Mouse (Mus musculus): ENCODE measurements at regions not wholly inside any gene's neighbourhood (a gene's known extent, or its start where the extent isn't known, plus 50 kb on each side); places are given as distances from the start of the nearest gene placed in this dataset.

DNA sequence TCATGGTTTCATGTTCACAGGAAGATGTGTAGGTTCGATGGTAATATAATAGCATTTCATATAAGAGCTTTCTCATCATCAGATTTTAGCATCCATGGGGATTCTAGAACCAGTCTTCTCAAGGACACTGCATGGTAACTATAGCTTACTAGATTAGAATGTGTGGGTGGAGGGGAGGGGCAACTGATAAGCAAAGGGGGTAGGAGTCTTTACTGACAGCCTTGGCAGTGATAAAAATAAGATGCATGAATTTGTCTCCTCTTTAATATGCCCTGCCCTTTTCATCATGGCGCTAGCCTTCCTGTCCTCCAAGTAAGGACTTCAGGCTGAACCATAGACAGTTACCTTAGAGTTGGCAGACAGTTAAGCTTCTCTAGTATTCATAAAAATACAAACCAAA lies 69.6 kb upstream of the Slc22a23 start:
- WGBS = 95% methylated on average over 2 of the region's 2 CpGs
- ATAC-seq (ENCODE audit: insufficient read depth, low FRiP score, low TSS enrichment) = no peak

DNA sequence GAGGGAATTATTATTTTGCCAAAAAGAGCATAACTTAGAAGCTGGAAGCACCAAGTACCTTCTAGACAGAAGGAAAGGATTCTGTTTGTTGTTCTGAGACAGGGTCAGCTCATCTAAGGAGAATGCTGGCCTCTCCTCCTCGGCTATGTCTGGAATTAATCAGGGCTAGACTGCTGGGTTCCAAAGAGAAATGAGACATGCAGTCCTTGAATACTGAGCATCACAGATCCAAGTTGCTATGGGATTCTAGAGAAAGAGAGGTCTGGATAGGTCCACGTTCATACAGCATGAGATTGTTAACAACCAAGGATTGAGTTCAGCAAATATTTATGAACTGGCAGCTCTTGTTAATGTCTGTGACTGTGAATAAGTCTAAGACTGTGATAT lies 63.7 kb upstream of the Slc22a23 start:
- H3K27me3 ChIP-seq (ENCODE audit: control insufficient read depth, insufficient read depth, low read length) = no peaks in the 10 kb centered on the region
- no peaks in the 10 kb centered on the region for H3K36me3 ChIP-seq (ENCODE audit: control insufficient read depth, insufficient read depth, low read length)
- H3K27ac ChIP-seq (ENCODE audit: low read depth, low read length) = no peak overlapping the region
- H3K4me1 ChIP-seq (ENCODE audit: control insufficient read depth, insufficient read depth, low read length) = no peaks in the 10 kb centered on the region
- no peak overlapping the region for H3K4me3 ChIP-seq (ENCODE audit: low read depth, low read length)
- H3K4me2 ChIP-seq (ENCODE audit: low read depth) = no peak overlapping the region
- DNase-seq (ENCODE audit: low spot score) (no peak), ATAC-seq (ENCODE audit: insufficient read depth, low FRiP score, low TSS enrichment) (no peak)
- WGBS = 33% methylated on average over 2 of the region's 2 CpGs
- no peaks in the 10 kb centered on the region for H3K9me3 ChIP-seq (ENCODE audit: control insufficient read depth, low read length)
- H3K9ac ChIP-seq (ENCODE audit: low read length) = no peak overlapping the region

More for the DNA sequence above, 69.6 kb upstream of the Slc22a23 start:
- Histone ChIP-seq H3K9ac (ENCODE audit: low read length) (no peak overlapping the region), H3K36me3 (ENCODE audit: control insufficient read depth, insufficient read depth, low read length) (no peaks in the 10 kb centered on the region), H3K4me3 (ENCODE audit: low read depth, low read length) (no peak overlapping the region), H3K27ac (ENCODE audit: low read depth, low read length) (no peak overlapping the region), H3K4me1 (ENCODE audit: control insufficient read depth, insufficient read depth, low read length) (no peaks in the 10 kb centered on the region), H3K27me3 (ENCODE audit: control insufficient read depth, insufficient read depth, low read length) (no peaks in the 10 kb centered on the region), H3K4me2 (ENCODE audit: low read depth) (no peak overlapping the region), H3K9me3 (ENCODE audit: control insufficient read depth, low read length) (no peaks in the 10 kb centered on the region)
- no peak for DNase-seq (ENCODE audit: low spot score)

DNA sequence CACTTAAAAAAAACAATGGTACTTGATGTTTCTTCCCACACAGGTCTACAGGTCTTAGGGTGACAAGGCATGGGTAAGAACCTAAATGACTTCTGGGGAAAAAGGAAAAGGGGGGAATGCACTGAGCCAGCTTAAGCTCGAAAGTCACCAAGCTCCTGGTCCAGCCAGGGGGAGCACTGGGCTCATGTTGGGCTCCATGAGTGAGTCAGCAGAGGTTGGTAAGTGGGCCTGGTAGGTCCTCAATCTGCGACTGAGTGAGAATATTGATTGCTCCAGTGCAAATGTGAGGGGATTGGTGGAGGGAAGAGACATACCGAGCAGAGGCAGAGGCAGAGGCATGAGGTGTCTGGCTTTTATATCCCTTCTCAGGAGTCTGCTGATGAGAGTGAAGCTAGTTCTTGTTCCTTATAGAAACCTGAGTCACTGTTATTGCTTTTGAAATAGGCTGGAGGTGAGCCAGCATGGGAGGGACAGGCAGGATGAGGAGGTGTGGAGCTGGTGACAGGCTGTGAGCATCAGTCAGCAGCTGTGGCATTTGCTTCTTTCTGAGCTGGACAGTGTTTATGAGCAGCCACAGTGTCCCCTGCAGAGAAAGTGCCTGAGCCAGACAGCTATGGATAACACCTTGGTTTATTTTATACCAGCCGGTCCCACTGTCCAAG lies 63.2 kb upstream of the Slc22a23 start:
- Histone ChIP-seq H3K27me3 (ENCODE audit: control insufficient read depth, insufficient read depth, low read length) (no peaks in the 10 kb centered on the region), H3K4me3 (ENCODE audit: low read depth, low read length) (no peak overlapping the region), H3K4me2 (ENCODE audit: low read depth) (no peak overlapping the region), H3K9me3 (ENCODE audit: control insufficient read depth, low read length) (no peaks in the 10 kb centered on the region), H3K4me1 (ENCODE audit: control insufficient read depth, insufficient read depth, low read length) (no peaks in the 10 kb centered on the region), H3K27ac (ENCODE audit: low read depth, low read length) (no peak overlapping the region), H3K9ac (ENCODE audit: low read length) (no peak overlapping the region), H3K36me3 (ENCODE audit: control insufficient read depth, insufficient read depth, low read length) (no peaks in the 10 kb centered on the region)
- DNase-seq (ENCODE audit: low spot score) (peak; percentile 14), ATAC-seq (ENCODE audit: insufficient read depth, low FRiP score, low TSS enrichment) (no peak)
- 65% methylated on average over 4 of the region's 4 CpGs for WGBS

DNA sequence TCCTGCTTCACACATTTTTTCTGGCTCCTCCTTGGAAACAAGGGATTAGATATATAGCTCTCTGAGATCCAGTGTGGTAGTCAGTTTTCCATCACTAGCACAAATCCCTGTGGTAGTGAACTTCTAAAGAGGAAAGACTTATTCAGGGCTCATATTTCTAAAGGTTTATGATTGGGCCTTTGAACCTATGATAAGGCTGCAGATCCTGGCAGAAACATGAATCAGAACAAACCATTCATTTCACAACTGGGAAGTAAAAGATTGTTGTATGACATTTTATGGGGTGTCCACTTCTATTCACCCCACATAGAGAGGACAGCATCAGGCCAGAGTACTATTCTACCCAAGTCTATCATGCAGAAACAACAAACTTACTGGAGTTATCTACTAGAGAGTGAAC lies 61.3 kb upstream of the Slc22a23 start:
- DNase-seq (ENCODE audit: low spot score) (no peak), ATAC-seq (ENCODE audit: insufficient read depth, low FRiP score, low TSS enrichment) (no peak)
- Histone ChIP-seq H3K4me2 (ENCODE audit: low read depth) (no peak overlapping the region), H3K4me1 (ENCODE audit: control insufficient read depth, insufficient read depth, low read length) (no peaks in the 10 kb centered on the region), H3K9me3 (ENCODE audit: control insufficient read depth, low read length) (no peaks in the 10 kb centered on the region), H3K4me3 (ENCODE audit: low read depth, low read length) (no peak overlapping the region), H3K27ac (ENCODE audit: low read depth, low read length) (no peak overlapping the region), H3K27me3 (ENCODE audit: control insufficient read depth, insufficient read depth, low read length) (no peaks in the 10 kb centered on the region), H3K9ac (ENCODE audit: low read length) (no peak overlapping the region), H3K36me3 (ENCODE audit: control insufficient read depth, insufficient read depth, low read length) (no peaks in the 10 kb centered on the region)

DNA sequence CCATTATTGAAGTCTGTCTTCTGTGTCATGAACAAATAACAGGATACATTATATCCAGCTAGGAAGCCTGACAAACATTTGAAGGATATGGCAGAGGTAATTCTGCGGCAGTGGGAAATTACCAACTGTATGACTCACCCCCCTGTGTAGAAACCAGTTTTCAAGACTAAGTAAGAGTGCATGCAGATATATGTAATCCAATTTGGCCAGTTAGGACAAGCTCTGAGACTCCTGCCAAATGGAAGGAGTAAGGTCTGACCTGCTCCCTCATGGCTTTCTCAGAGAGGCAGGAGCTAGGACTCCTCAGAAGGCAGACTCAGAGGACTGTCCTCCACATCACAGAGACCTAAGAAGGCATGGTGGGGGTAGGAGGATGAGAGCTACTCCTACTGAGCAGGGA lies 57.6 kb upstream of the Slc22a23 start:
- DNase-seq (ENCODE audit: low spot score) = no peak
- H3K36me3 ChIP-seq (ENCODE audit: control insufficient read depth, insufficient read depth, low read length) = no peaks in the 10 kb centered on the region
- no peak overlapping the region for H3K4me2 ChIP-seq (ENCODE audit: low read depth)
- no peaks in the 10 kb centered on the region for H3K27me3 ChIP-seq (ENCODE audit: control insufficient read depth, insufficient read depth, low read length)
- H3K9ac ChIP-seq (ENCODE audit: low read length) = no peak overlapping the region
- H3K4me1 ChIP-seq (ENCODE audit: control insufficient read depth, insufficient read depth, low read length) = no peaks in the 10 kb centered on the region
- ATAC-seq (ENCODE audit: insufficient read depth, low FRiP score, low TSS enrichment) = no peak
- H3K9me3 ChIP-seq (ENCODE audit: control insufficient read depth, low read length) = no peaks in the 10 kb centered on the region
- no peak overlapping the region for H3K27ac ChIP-seq (ENCODE audit: low read depth, low read length)
- WGBS = 88% methylated on average over 1 of the region's 1 CpGs
- no peak overlapping the region for H3K4me3 ChIP-seq (ENCODE audit: low read depth, low read length)

DNA sequence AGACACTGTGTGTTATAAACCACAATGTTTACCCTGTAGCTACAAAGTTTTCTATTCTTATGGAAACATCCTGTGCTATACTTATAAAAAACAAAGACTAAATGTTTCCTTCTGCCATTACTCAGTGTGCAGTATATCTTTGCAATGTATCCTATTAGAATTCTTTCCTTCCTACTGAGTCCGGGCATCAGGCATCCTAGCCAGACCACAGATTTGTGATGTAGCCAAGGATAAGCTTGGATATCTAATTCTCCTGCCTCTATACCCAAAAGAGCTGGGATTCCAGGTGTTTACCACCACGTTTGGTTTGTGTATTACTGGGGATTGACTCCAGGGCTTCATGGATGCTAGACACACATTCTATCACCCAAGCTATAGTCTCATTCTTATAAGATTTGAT lies 56.0 kb upstream of the Slc22a23 start:
- no peak for ATAC-seq (ENCODE audit: insufficient read depth, low FRiP score, low TSS enrichment)
- no peak overlapping the region for H3K4me3 ChIP-seq (ENCODE audit: low read depth, low read length)
- no peak overlapping the region for H3K9ac ChIP-seq (ENCODE audit: low read length)
- 78% methylated on average over 2 of the region's 2 CpGs for WGBS
- no peak for DNase-seq (ENCODE audit: low spot score)
- H3K9me3 ChIP-seq (ENCODE audit: control insufficient read depth, low read length) = no peaks in the 10 kb centered on the region
- no peaks in the 10 kb centered on the region for H3K4me1 ChIP-seq (ENCODE audit: control insufficient read depth, insufficient read depth, low read length)
- H3K27ac ChIP-seq (ENCODE audit: low read depth, low read length) = no peak overlapping the region
- H3K27me3 ChIP-seq (ENCODE audit: control insufficient read depth, insufficient read depth, low read length) = no peaks in the 10 kb centered on the region
- no peak overlapping the region for H3K4me2 ChIP-seq (ENCODE audit: low read depth)
- H3K36me3 ChIP-seq (ENCODE audit: control insufficient read depth, insufficient read depth, low read length) = no peaks in the 10 kb centered on the region

DNA sequence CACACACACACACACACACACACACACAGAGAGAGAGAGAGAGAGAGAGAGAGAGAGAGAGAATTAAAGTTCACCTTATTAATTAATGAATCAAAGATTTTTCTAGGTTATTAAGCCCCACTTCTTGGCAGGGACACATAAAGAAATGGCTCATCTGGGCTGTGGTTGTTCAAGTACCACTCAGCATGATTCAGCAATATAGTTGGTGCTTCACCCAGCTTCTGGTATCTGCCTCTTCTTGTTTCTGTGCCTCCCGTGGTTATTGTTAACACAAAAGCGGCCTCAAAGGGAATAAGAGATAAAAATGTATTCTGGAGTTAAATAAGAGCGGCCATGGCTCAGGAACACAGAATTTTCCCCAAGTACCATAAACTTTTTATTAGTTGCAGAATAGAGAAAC lies 53.9 kb upstream of the Slc22a23 start:
- ATAC-seq (ENCODE audit: insufficient read depth, low FRiP score, low TSS enrichment) = no peak
- Histone ChIP-seq H3K27ac (ENCODE audit: low read depth, low read length) (no peak overlapping the region), H3K9me3 (ENCODE audit: control insufficient read depth, low read length) (no peaks in the 10 kb centered on the region), H3K4me1 (ENCODE audit: control insufficient read depth, insufficient read depth, low read length) (no peaks in the 10 kb centered on the region), H3K4me2 (ENCODE audit: low read depth) (no peak overlapping the region), H3K4me3 (ENCODE audit: low read depth, low read length) (no peak overlapping the region), H3K36me3 (ENCODE audit: control insufficient read depth, insufficient read depth, low read length) (no peaks in the 10 kb centered on the region), H3K27me3 (ENCODE audit: control insufficient read depth, insufficient read depth, low read length) (no peaks in the 10 kb centered on the region), H3K9ac (ENCODE audit: low read length) (no peak overlapping the region)
- WGBS = 75% methylated on average over 3 of the region's 3 CpGs
- DNase-seq (ENCODE audit: low spot score) = no peak

DNA sequence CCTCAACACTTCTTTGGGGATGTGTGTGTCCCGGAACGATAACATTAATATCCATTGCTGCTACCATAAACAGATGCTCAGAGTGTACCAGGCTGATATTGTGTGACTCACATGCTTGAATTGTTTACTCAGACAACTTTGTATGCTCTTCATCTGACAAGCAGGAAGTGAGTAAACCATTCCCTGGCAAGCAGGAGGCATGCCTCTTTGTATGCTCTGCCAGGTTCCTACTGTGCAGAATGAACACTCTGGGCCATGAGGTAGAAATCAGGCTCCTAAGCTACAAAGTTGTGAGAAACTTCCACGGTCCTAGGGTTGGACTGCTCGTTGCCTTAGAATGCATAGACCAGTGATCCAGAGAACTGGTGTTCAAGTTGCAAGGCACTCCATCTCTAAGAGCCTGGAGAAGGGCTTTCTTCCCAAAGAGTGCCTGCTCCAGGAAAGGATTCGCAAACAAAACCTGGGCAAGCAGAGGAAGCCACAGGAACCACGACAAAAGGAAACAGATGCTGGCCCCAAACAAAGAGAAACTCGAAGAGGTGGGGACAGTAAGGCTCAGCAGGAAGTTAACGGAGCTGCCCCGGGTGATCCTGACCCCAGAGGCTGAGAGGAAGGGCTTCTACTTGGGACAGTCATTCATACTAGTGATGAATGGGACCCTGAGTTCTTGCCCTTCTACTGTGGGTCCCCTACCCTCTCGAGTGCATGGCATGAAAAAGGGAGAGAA lies 53.2 kb upstream of the Slc22a23 start:
- no peak overlapping the region for H3K9ac ChIP-seq (ENCODE audit: low read length)
- no peak for ATAC-seq (ENCODE audit: insufficient read depth, low FRiP score, low TSS enrichment)
- H3K27ac ChIP-seq (ENCODE audit: low read depth, low read length) = no peak overlapping the region
- H3K4me2 ChIP-seq (ENCODE audit: low read depth) = no peak overlapping the region
- H3K4me1 ChIP-seq (ENCODE audit: control insufficient read depth, insufficient read depth, low read length) = no peaks in the 10 kb centered on the region
- no peaks in the 10 kb centered on the region for H3K36me3 ChIP-seq (ENCODE audit: control insufficient read depth, insufficient read depth, low read length)
- H3K9me3 ChIP-seq (ENCODE audit: control insufficient read depth, low read length) = no peaks in the 10 kb centered on the region
- peak; percentile 21 for DNase-seq (ENCODE audit: low spot score)
- no peaks in the 10 kb centered on the region for H3K27me3 ChIP-seq (ENCODE audit: control insufficient read depth, insufficient read depth, low read length)
- WGBS = 35% methylated on average over 10 of the region's 10 CpGs
- H3K4me3 ChIP-seq (ENCODE audit: low read depth, low read length) = no peak overlapping the region

DNA sequence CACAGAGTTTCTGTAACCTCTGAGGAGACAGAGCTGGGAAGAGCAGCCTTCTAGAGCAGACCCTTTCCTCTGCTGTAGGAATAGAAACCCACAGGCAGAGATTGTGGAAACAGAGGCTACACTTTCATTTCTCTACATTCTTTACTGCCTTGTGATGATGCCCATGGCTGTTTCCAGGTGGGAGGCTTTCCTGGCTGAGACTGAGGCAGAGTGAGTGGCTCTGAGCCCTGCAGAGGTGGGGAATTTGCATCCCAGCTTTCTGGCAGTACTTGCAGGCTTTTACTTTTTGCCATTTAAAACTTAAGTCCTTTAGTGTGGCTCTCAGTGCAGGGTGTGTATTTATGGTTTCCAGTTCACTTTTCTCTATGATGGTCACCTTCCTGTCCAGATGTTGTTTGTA lies 50.5 kb upstream of the Slc22a23 start:
- Histone ChIP-seq H3K9ac (ENCODE audit: low read length) (no peak overlapping the region), H3K4me1 (ENCODE audit: control insufficient read depth, insufficient read depth, low read length) (no peaks in the 10 kb centered on the region), H3K4me3 (ENCODE audit: low read depth, low read length) (no peak overlapping the region), H3K4me2 (ENCODE audit: low read depth) (no peak overlapping the region), H3K27me3 (ENCODE audit: control insufficient read depth, insufficient read depth, low read length) (no peaks in the 10 kb centered on the region), H3K9me3 (ENCODE audit: control insufficient read depth, low read length) (no peaks in the 10 kb centered on the region), H3K27ac (ENCODE audit: low read depth, low read length) (no peak overlapping the region), H3K36me3 (ENCODE audit: control insufficient read depth, insufficient read depth, low read length) (no peaks in the 10 kb centered on the region)
- ATAC-seq (ENCODE audit: insufficient read depth, low FRiP score, low TSS enrichment) = no peak
- no peak for DNase-seq (ENCODE audit: low spot score)
